Mouse (Mus musculus) stomach, postnatal 0 days (tissue): ENCODE data around the gene Arid3b. TPM values are rescaled to one million over a fixed set of nuclear protein-coding genes. Genes with fewer than 3 reads are reported as not detected.

Experiments
- ATAC-seq: fragments of 200-750 bp; cut with Nextera tagmentation; 2 replicates; pipeline ENCODE4 v1.8.0; 2017; ENCODE audit not compliant: low FRiP score, low TSS enrichment
- DNase-seq: peaks from one replicate; pipeline ENCODE4 v3.0.0-alpha.2; 2016; ENCODE audit warnings: low spot score
- H3K27ac ChIP-seq: fragments of 300-500 bp; sonication (generic); replicated peaks from 2 replicates; pipeline ENCODE4 v1.5.1; 2014; ENCODE audit warnings: mild to moderate bottlenecking, control low read depth
- H3K27me3 ChIP-seq: fragments of 300-500 bp; sonication (generic); 2 replicates; pipeline ENCODE4 v1.6.1; 2014; ENCODE audit warnings: low read length; ENCODE audit not compliant: control insufficient read depth, insufficient read depth
- H3K36me3 ChIP-seq: fragments of 300-500 bp; sonication (generic); 2 replicates; pipeline ENCODE4 v1.6.1; 2014; ENCODE audit warnings: low read length, mixed read lengths; ENCODE audit not compliant: control insufficient read depth, insufficient read depth
- H3K4me1 ChIP-seq: fragments of 300-500 bp; sonication (generic); replicated peaks from 2 replicates; pipeline ENCODE4 v1.6.1; 2014; ENCODE audit warnings: antibody characterized with exemption; ENCODE audit not compliant: control insufficient read depth, insufficient read depth
- H3K4me2 ChIP-seq: fragments of 300-500 bp; sonication (generic); replicated peaks from 2 replicates; pipeline ENCODE4 v1.6.1; 2014; ENCODE audit warnings: low read depth, mild to moderate bottlenecking, control low read depth, moderate library complexity
- H3K4me3 ChIP-seq: fragments of 300-500 bp; sonication (generic); 2 replicates; pipeline ENCODE4 v1.5.1; 2014; ENCODE audit warnings: low read depth, low read length, control low read depth
- H3K9ac ChIP-seq: fragments of 300-500 bp; sonication (generic); 2 replicates; pipeline ENCODE4 v1.6.1; 2014; ENCODE audit warnings: mild to moderate bottlenecking, low read length, control low read depth, mixed read lengths
- H3K9me3 ChIP-seq: fragments of 300-500 bp; sonication (generic); 2 replicates; pipeline ENCODE4 v1.6.1; 2016; ENCODE audit warnings: low read length; ENCODE audit not compliant: control insufficient read depth
- CTCF ChIP-seq: IDR thresholded peaks from 2 replicates; pipeline ENCODE4 v1.5.1; 2016; ENCODE audit warnings: antibody characterized with exemption, low read depth, mild to moderate bottlenecking, moderate library complexity
- EP300 ChIP-seq: optimal IDR thresholded peaks from 2 replicates; pipeline ENCODE3; 2016; ENCODE audit warnings: antibody characterized with exemption
- WGBS: fragments of 180-500 bp; shearing (Covaris S2); extraction: QIAGEN DNeasy Blood & Tissue Kit; methylation state at CpG from one replicate; pipeline ENCODE4 v1.1.7; 2014; 5-methylcytosine and 5-hydroxymethylcytosine counted together
- polyA plus RNA-seq: library from polyadenylated mRNA; unstranded; fragments of >200 nt; fragmentation: Nextera tagmentation; extraction: Ambion mirVana; gene quantifications from 2 replicates; pipeline ENCODE4 v1.2.1, GENCODE M21; 2015

Gene Arid3b
- polyA plus RNA-seq, 1 experiment from 2014 or later: 3.0 TPM

GRCm38 (mm10) chr9:57811793-57812733 lies 24.5 kb downstream of the Arid3b start:
- Histone ChIP-seq H3K27me3 (no peaks in the 10 kb centered on the region), H3K4me1 (peaks cover 4% of the 10 kb centered on the region; the same call in 1 of the 2 replicates), H3K36me3 (no peaks in the 10 kb centered on the region), H3K9me3 (no peaks in the 10 kb centered on the region), H3K9ac (no peak overlapping the region), H3K4me3 (no peak overlapping the region), H3K27ac (no peak overlapping the region), H3K4me2 (no peak overlapping the region)
- no peak for TF ChIP-seq EP300
- peak; percentile 10; the same call in 1 of the 2 replicates for TF ChIP-seq CTCF
- no peak for ATAC-seq
- 56% methylated on average over 8 of the region's 8 CpGs for WGBS
- no peak for DNase-seq

- Histone ChIP-seq H3K4me3 (no peak overlapping the region), H3K4me1 (peaks cover 3% of the 10 kb centered on the region; the same call in 1 of the 2 replicates), H3K27me3 (no peaks in the 10 kb centered on the region), H3K36me3 (no peaks in the 10 kb centered on the region), H3K9me3 (no peaks in the 10 kb centered on the region), H3K4me2 (no peak overlapping the region), H3K9ac (no peak overlapping the region), H3K27ac (no peak overlapping the region)
- no peak for TF ChIP-seq CTCF
- no peak for TF ChIP-seq EP300
- no peak for ATAC-seq
- no peak for DNase-seq
- 74% methylated on average over 3 of the region's 3 CpGs for WGBS
Observed at GRCm38 (mm10) chr9:57810691-57811090, 25.9 kb downstream of the Arid3b start.

GRCm38 (mm10) chr9:57808771-57809310 lies 27.8 kb downstream of the Arid3b start:
- Histone ChIP-seq H3K9me3 (no peaks in the 10 kb centered on the region), H3K27ac (no peak overlapping the region), H3K9ac (no peak overlapping the region), H3K4me3 (no peak overlapping the region), H3K36me3 (no peaks in the 10 kb centered on the region), H3K27me3 (no peaks in the 10 kb centered on the region), H3K4me2 (no peak overlapping the region), H3K4me1 (no peaks in the 10 kb centered on the region; the same call in 1 of the 2 replicates)
- no peak for TF ChIP-seq CTCF
- TF ChIP-seq EP300: no peak
- no peak for ATAC-seq
- WGBS: 68% methylated on average over 5 of the region's 5 CpGs
- no peak for DNase-seq

- no peaks in the 10 kb centered on the region for H3K9me3 ChIP-seq
- 76% methylated on average over 4 of the region's 4 CpGs for WGBS
- DNase-seq: no peak
Observed at GRCm38 (mm10) chr9:57807174-57807651, 29.4 kb downstream of the Arid3b start.

GRCm38 (mm10) chr9:57806066-57806481 lies 30.5 kb downstream of the Arid3b start:
- ATAC-seq (no peak), DNase-seq (no peak)
- Histone ChIP-seq H3K9me3 (no peaks in the 10 kb centered on the region), H3K4me2 (no peak overlapping the region), H3K9ac (no peak overlapping the region), H3K27me3 (no peaks in the 10 kb centered on the region), H3K27ac (no peak overlapping the region), H3K4me1 (0 out of 2 replicates have a peak, but pooled peaks cover 2% of the 10 kb centered on the region), H3K4me3 (no peak overlapping the region), H3K36me3 (0 out of 2 replicates have a peak, but pooled peaks cover 3% of the 10 kb centered on the region)
- 36% methylated on average over 1 of the region's 1 CpGs for WGBS
- TF ChIP-seq CTCF (no peak), EP300 (no peak)

More at GRCm38 (mm10) chr9:57807174-57807651, 29.4 kb downstream of the Arid3b start:
- H3K27me3 ChIP-seq: no peaks in the 10 kb centered on the region
- no peak overlapping the region for H3K4me3 ChIP-seq
- no peak for ATAC-seq
- no peak overlapping the region for H3K4me2 ChIP-seq
- H3K9ac ChIP-seq: no peak overlapping the region
- TF ChIP-seq EP300: no peak
- no peak for TF ChIP-seq CTCF
- no peak overlapping the region for H3K27ac ChIP-seq
- peaks cover 2% of the 10 kb centered on the region; the same call in 1 of the 2 replicates for H3K4me1 ChIP-seq
- H3K36me3 ChIP-seq: no peaks in the 10 kb centered on the region
